Mouse (Mus musculus): ENCODE measurements around the gene H2-Ke6.

H2-Ke6 gene

GRCm38 (mm10) chr17:34027656-34028223, at the start of gene H2-Ke6:
H2-Ke6 (minus strand) TSS chr17:34028060.
- peak; percentile 98 for DNase-seq (ENCODE audit: inconsistent ontology term)

GRCm38 (mm10) chr17:34077549-34077948, 49.7 kb upstream of the H2-Ke6 start:
- DNase-seq (ENCODE audit: inconsistent ontology term) = peak; percentile 67

- peak; percentile 5 for DNase-seq (ENCODE audit: inconsistent ontology term)
Observed at GRCm38 (mm10) chr17:34075271-34075670, 47.4 kb upstream of the H2-Ke6 start.

GRCm38 (mm10) chr17:34072091-34072490, 44.2 kb upstream of the H2-Ke6 start:
- no peak for DNase-seq (ENCODE audit: inconsistent ontology term)

GRCm38 (mm10) chr17:34068864-34069263, 41.0 kb upstream of the H2-Ke6 start:
- peak; percentile 63 for DNase-seq (ENCODE audit: inconsistent ontology term)

GRCm38 (mm10) chr17:34057224-34057623, 29.4 kb upstream of the H2-Ke6 start:
- DNase-seq (ENCODE audit: inconsistent ontology term) = no peak

GRCm38 (mm10) chr17:34047404-34048050, 19.7 kb upstream of the H2-Ke6 start:
- no peak for DNase-seq (ENCODE audit: inconsistent ontology term)

GRCm38 (mm10) chr17:34045941-34046340, 18.1 kb upstream of the H2-Ke6 start:
- no peak for DNase-seq (ENCODE audit: inconsistent ontology term)

- DNase-seq (ENCODE audit: inconsistent ontology term) = peak; percentile 68
Observed at GRCm38 (mm10) chr17:34039562-34040450, 11.9 kb upstream of the H2-Ke6 start.

GRCm38 (mm10) chr17:34038878-34039561, 11.2 kb upstream of the H2-Ke6 start, which contains the start of gene Col11a2:
Col11a2 (plus strand) TSS chr17:34039437.
- DNase-seq (ENCODE audit: inconsistent ontology term) = peak; percentile 23

GRCm38 (mm10) chr17:34038440-34038839, 10.6 kb upstream of the H2-Ke6 start:
- peak; percentile 45 for DNase-seq (ENCODE audit: inconsistent ontology term)

GRCm38 (mm10) chr17:34037241-34037640, 9.4 kb upstream of the H2-Ke6 start:
- DNase-seq (ENCODE audit: inconsistent ontology term) = no peak

GRCm38 (mm10) chr17:34036647-34037046, 8.8 kb upstream of the H2-Ke6 start:
- DNase-seq (ENCODE audit: inconsistent ontology term) = peak; percentile 46

- DNase-seq (ENCODE audit: inconsistent ontology term) = no peak
Observed at GRCm38 (mm10) chr17:34035517-34035916, 7.7 kb upstream of the H2-Ke6 start.

GRCm38 (mm10) chr17:34034064-34034463, 6.2 kb upstream of the H2-Ke6 start:
- DNase-seq (ENCODE audit: inconsistent ontology term) = peak; percentile 40

GRCm38 (mm10) chr17:34033441-34033840, 5.6 kb upstream of the H2-Ke6 start:
- no peak for DNase-seq (ENCODE audit: inconsistent ontology term)

GRCm38 (mm10) chr17:34032806-34033205, 4.9 kb upstream of the H2-Ke6 start:
- DNase-seq (ENCODE audit: inconsistent ontology term) = no peak

GRCm38 (mm10) chr17:34032174-34032632, 4.3 kb upstream of the H2-Ke6 start:
- DNase-seq (ENCODE audit: inconsistent ontology term) = peak; percentile 77

- peak; percentile 99 for DNase-seq (ENCODE audit: inconsistent ontology term)
Observed at GRCm38 (mm10) chr17:34031465-34032173, 3.8 kb upstream of the H2-Ke6 start, which contains the start of the genes Slc39a7 and Rxrb. Slc39a7 (minus strand) TSS chr17:34031682. Rxrb (plus strand) TSS chr17:34031812.

- no peak for DNase-seq (ENCODE audit: inconsistent ontology term)
Observed at GRCm38 (mm10) chr17:34030861-34031326, 3.0 kb upstream of the H2-Ke6 start.
